Mouse (Mus musculus) large intestine, adult 2 months (tissue): ENCODE measurements around the gene Btg3. TPM values are rescaled to one million over a fixed set of nuclear protein-coding genes. Genes with fewer than 3 reads are reported as not detected.

Experiments
- DNase-seq: peaks from one replicate; pipeline ENCODE4 v3.0.0-alpha.2; 2012; ENCODE audit warnings: low read depth, low spot score
- WGBS: fragments of 180-500 bp; shearing (Covaris S2); methylation state at CpG from one replicate; pipeline ENCODE4 v1.1.7; 2018; 5-methylcytosine and 5-hydroxymethylcytosine counted together
- polyA plus RNA-seq: library from polyadenylated mRNA; depleted of rRNA; stranded (reverse); fragments of >200 nt; gene quantifications from 2 replicates; pipeline ENCODE4 v1.2.3, GENCODE M21; 2012

The Btg3 gene
- polyA plus RNA-seq, 1 experiment: 2.3 TPM

DNA sequence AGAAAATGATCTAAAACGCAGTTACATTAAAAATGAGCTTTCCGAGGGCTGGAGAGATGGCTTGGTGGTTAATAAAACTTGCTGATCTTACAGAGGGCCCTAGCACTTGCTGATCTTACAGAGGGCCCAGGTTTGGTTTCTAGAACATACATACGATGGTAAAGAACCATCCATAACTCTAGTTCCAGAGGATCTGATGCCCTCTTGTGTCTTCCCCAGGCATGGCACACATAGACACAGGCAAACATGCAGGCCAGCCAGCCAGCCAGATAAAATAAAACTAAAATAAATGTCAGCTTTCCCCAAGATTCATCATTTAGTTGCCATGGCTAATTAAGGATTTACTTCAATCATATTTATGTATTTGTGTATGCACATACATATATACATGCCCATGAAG is 19.2 kb downstream of the Btg3 start:
- 87% methylated on average over 3 of the region's 3 CpGs for WGBS
- DNase-seq: no peak

DNA sequence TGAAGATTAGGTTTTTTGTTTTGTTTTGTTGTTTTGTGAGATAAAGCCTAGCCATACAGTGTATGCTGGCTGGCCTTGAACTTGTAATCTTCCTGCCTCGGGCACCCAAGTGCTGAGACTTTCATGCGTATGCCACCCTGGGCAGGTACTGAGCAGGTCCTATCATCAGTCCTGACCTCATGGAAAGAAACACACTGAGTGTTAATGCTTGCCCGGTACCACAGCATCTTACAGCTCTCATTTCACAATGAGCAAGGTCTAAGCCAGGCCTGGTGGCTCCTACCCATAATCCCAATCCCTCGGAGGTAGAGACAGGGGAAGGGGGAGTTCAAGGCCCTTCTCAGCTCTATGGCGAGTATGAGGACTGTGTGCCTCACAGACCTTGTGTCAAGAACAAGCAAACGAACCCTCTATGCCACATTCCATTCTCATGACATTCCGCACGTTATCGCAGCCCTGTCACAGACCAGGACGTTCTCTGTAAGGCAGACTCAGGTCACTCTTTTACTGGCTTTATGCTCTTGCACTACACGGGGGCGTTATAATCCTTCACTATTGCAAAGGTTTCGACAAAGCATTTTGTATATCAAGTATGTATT is 29.6 kb downstream of the Btg3 start:
- DNase-seq: no peak
- 80% methylated on average over 13 of the region's 13 CpGs for WGBS

DNA sequence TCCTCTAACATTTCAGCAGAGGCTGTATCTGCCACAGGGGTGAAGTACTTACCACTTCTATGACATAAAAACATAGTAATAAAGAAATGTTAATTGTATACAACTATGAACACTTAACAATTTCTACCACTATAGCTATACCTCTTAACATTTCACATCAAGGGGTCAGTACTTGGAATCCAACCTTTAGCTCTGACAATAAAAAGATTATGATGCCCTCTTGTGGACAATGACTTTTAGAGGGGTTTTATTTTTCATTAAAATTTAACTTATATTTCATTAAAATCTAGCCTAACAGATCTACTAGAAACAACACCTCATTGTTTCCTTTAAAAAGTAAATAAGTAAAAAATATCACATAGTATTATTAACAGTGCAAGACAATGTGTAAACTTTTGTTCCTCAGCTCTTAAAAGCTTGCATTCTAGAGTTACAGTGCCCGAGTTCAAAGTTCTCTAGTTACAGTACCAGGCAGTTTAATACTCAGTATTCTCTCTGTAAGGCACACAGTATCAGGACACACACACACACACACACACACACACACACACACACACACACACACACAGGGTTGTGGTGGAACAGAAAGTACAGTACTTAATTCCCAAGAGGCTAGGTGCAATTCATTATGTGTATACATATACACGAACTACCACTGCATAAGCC is 30.2 kb downstream of the Btg3 start:
- no peak for DNase-seq
- WGBS: 67% methylated on average over 2 of the region's 2 CpGs

DNA sequence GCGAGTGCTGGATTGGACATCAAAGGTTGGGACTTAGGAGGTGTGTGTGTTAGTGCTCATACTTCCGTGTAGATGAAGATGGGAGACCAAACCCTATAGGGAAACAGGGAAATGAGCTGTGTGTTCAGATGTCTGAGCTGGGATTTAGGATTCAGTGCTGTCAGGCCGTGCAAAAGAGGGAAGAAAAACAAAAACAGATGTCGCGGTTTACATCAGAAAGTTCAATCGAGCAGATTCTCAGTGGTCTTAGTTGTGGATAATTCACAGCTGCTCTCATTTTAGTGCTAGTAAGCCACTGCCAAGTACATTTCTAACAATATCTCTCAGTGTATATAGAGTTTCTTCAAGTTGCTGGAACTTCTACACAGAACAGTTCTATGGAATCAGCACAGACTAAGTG is 33.2 kb downstream of the Btg3 start:
- 58% methylated on average over 6 of the region's 6 CpGs for WGBS
- no peak for DNase-seq

DNA sequence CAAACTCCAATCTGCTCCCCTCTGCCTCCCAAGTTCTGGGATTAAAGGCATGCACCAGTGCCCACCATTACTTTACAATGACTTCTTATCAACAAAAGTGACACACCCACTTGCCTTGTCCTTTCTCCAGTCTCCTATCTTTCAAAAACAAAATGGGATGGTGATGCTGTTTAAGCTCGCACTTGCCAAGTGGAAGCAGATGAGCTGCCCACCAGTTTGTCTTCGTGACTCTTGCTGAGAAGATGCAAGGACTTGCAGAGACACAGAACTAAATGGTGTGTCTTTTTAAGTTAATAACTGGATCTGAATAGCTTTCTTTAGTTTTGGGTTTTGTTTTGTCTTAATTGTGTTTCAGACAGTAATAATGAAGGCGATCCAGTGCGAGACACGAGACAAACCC is 34.2 kb downstream of the Btg3 start:
- WGBS: 93% methylated on average over 5 of the region's 5 CpGs
- DNase-seq: no peak

DNA sequence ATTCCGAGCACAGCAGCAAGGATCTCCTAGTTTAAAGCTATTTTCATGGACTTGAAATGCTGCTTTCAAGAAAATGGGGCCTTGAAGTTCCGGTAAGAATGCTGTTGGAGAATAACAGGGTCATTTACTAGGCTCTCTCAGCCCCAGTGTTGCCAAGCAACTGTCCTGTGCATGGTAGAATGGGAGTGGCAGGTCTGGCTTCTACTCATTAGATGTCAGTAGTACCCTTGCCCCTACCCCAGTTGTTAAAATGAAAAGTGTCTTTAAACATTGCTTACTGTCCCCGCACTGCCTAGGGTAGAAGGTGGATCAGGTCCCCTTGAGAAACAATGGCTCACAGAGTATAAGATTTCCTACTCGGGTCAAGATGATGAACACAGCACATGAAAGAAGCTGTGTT is 35.6 kb downstream of the Btg3 start:
- WGBS: 89% methylated on average over 4 of the region's 4 CpGs
- DNase-seq: no peak

DNA sequence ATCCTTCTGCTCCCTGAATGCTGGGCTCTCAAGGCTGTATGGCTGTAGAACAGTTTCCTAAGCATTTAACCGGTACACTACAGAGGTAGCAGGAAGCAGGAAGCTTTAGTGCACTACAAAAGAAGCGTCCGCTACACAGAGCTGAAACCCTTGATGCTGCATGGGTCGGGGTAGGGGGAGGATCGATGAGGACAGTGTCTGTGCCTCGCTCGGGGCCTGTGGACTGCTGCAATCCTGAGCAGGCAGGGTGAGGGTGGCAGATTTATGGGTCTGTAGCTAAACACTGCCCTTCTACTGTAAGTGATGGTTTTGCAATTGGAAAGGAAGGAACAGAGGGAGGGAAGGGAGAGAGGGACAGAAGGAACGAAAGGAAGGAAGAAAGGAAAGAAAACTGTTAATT is 39.8 kb downstream of the Btg3 start:
- 61% methylated on average over 8 of the region's 8 CpGs for WGBS
- DNase-seq: no peak

DNA sequence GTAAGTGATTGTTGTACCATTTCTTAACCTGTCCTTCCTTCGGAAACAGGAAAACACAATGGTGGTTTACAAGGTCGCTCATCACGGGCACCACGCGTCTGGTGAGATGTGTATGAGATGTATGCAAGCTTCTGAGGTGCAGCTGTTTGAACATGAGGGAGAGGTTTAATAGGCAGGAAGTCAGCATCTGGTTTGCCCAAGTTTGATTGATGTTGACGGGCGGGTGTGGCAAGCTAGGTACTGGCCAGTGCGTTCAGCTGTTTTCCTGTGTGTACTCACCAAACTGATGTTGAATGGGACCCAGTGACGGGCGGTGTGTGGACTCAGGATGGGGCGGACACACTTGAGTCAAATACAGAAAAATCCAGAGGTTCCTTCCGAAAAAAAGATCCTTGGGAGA is 49.0 kb downstream of the Btg3 start:
- WGBS: 24% methylated on average over 12 of the region's 12 CpGs
- peak; percentile 72 for DNase-seq

DNA sequence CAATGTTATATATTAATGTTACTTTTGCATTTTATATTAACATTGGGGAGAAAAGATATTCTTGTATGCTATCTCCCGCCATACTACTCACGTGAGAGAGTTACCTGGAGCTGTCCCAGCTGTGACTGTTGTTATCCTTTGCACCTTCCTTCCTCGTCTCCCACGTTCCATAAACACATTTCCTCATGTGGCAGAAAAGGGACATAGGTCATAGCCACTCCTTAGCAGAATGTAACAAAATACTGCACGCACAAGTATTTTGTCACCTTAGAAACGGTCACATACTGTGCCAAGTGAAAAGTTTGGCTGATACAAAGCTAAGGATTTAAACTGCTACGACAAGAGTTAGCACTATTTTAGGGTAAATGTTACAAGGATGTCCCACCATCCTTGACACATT is 49.4 kb downstream of the Btg3 start:
- 34% methylated on average over 7 of the region's 7 CpGs for WGBS
- peak; percentile 57 for DNase-seq

DNA sequence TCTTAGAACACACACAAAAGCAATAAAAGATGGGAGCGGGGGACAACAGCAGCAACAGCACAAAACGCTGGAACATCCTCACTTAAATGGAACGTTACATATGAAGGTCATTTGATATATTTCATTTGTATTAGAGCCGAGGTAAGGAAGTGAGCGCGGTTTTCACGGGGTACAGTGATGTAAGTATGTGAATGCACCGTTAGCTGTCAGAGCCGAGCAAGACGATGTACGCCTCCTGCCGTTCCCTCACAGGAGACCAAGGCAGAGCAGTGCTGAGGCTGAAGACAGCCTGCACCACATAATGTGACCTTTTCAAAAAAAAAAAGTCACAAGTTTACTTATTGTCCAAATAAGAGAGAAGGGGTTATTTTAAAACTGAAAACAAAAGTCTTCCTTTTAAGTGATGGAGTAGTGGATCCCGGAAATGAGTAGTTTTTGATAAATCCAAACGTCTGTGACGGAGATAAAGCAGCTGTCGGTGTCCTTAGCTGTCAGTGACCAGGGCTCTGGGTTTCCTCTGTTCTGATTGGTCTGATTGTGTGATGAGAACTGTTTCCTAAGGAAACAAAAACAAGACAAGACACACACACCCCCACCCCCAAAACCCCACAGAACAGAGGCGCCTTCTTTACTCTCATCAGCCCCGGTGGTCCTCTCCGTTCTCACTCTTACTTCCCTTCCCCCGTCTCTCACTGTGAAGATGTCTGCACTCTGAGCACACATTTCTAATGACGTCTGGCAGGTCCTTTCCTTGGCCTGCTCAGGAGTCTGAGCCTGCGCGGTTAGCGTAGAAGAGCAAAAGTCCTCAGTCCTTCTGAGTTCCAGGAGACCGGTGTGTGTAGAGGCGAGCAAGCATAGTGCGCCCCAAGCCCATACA is 50.8 kb downstream of the Btg3 start:
- no peak for DNase-seq
- 76% methylated on average over 27 of the region's 27 CpGs for WGBS

DNA sequence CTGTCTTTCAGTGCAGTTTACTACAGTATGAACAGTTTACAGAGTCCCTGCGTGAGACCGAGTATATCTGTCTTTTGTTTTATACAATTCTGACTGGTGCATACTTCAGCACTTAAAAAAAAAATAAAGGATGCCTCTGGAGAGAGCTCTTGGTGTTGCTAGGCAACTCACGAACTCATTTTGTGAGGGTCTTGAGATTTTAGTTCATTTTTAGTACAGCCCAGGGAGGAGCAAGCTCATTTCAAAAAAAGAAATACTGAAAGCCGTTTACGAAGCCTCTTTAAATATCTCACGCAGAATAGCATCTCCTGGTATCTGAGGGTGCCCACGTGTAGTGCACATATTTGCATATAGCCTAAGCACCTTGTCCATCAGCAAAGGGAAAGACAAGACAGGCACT is 54.9 kb downstream of the Btg3 start:
- no peak for DNase-seq
- WGBS: 73% methylated on average over 7 of the region's 7 CpGs

DNA sequence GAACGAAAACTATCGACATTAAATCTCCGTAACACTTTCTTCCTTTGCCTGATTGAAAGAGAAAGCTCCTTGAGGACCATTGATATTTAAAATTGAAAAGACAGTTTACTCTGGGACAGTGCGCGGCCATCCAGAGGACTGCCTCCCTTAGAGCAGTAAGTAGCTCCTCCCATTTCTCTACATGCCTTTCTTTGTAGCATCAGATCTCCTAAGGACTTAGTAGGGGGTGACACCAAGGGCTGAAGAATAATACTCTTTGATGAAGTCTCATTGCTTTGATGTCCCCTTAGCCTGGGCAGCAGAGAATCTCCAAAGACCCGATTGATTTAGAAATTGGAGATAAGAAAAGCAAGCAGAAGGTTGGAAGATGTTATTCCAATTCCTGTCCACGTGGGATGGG is 55.4 kb downstream of the Btg3 start:
- WGBS: 42% methylated on average over 7 of the region's 7 CpGs
- DNase-seq: no peak

DNA sequence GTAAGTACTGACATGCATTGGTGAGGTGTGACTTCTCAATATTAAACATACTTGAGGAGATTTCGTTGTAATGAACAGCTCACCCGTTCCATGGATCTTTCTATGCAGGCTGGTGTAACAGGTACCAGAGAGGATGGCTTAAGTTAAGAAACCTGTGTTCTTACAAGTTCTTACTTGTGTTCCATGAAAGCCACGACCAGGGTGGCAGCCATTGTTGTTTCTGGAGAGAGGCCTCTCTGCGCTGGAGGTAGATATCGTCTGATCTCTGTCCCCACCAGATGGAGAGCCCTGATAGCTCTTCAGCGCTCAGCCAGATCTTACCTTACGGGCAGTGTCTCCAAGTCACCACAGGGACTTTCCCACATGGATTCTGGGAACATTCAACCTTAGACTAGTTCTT is 57.3 kb downstream of the Btg3 start:
- WGBS: 86% methylated on average over 7 of the region's 7 CpGs
- no peak for DNase-seq

DNA sequence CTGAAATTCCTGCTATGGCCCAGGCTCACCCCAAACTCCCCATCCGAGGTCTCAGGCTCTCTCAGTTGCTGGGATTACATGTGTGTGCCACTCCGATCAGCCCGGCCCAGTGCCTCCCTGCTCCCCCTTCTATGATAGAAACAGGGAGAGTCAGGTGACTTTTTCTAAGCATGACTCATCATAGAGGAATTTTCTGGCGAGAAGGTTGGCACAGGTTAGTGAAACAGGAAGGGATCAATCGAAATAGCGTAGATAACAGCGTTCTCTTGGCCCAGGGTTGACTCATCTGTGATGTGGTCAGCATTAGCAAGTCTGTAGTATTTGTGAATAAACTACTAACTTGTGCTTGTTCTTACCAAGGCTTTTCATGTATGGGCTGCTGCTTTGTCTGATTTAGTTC is 59.0 kb downstream of the Btg3 start:
- WGBS: 18% methylated on average over 7 of the region's 7 CpGs
- peak; percentile 63 for DNase-seq

DNA sequence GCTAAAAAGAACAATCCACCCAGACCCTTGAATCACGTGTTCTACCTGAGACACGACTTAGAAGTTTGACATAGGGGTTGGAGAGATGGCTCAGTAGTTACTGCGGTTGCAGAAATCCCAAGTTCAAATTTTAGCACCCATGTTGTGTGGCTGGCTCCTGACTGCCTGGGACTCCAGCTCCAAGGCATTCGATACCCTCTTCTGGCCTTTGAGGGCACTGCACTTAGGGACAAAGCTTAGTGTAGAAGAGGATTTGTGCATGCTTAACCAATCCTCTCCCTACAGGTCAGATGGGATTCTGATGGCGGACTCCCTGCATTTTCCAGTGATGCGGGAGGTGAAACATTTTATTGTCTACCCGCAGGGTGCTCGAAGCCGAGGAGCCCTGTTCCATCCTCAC is 60.1 kb downstream of the Btg3 start:
- 86% methylated on average over 9 of the region's 9 CpGs for WGBS
- no peak for DNase-seq

DNA sequence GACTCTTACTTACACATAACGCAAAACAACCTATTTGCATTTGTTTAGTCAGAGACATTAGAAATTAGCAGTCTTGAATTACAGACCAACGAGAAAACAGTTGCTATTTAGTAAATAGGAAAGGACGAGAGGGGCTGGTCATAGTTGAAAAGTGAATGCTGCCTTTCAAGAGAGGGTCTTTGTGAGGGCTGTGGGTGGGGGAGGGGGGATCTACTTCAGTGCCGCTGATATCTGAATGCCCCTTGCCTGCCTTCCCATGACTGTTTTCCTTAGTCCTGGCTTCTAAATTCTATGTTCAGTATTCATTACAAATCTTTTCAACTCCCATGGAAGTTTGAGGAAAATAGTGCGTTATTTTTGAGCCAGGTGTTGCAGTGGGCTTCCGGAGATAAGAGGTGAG is 63.0 kb downstream of the Btg3 start:
- no peak for DNase-seq
- WGBS: 89% methylated on average over 6 of the region's 6 CpGs

DNA sequence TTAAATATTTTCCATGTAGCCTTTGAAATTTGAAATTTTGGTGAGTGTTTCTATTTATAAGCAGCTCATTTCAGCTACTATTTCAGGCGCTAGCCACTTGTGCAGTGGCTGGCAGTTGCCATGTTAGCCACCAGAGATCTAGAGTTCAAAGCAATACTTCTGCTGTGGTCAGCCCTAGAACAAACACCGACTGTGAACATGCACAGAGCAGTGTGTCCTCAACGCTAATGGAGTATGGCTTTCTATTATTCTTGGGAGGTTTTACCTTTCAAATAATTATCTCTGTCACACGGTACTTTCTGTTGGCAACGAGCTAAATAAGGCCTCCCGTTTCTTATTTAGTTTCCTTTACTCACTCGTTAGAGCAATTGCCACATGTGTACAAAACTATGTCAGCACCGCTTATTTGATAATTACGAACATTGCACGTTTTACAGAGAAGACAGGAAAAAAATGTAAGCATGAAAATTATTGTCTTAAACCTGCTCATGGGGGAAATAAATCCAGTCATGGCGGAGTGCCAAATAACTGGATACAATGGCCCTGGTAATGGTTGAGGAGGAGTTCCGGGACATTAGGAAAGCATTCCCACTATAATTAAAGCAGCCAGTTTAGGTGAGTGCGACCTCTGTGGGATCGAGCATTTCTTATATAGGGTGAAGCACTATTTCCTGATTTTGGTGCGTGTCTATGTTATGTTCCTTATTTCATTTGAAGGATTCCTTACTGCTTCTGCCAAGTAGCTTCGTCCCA is 63.7 kb downstream of the Btg3 start:
- no peak for DNase-seq
- WGBS: 37% methylated on average over 16 of the region's 16 CpGs

DNA sequence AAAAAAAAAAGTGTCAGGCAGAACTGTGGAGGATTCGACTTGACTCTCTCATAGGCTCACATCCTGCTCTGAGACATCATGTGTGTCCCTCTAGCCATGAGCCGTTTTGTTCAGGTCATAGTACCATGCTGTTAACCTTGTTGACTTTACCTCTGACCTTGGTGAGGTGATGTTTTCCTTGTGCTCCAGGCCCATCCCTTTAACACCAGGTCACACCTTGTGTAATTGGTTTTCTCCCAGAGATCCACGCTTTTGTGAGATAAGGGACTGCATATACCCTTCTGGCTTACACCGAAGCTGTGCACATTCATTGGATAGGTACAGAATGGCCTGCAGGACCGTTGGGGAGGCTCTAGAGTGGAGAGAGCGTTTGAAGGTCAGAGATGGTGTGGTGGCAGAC is 67.7 kb downstream of the Btg3 start:
- 41% methylated on average over 6 of the region's 6 CpGs for WGBS
- peak; percentile 67 for DNase-seq

DNA sequence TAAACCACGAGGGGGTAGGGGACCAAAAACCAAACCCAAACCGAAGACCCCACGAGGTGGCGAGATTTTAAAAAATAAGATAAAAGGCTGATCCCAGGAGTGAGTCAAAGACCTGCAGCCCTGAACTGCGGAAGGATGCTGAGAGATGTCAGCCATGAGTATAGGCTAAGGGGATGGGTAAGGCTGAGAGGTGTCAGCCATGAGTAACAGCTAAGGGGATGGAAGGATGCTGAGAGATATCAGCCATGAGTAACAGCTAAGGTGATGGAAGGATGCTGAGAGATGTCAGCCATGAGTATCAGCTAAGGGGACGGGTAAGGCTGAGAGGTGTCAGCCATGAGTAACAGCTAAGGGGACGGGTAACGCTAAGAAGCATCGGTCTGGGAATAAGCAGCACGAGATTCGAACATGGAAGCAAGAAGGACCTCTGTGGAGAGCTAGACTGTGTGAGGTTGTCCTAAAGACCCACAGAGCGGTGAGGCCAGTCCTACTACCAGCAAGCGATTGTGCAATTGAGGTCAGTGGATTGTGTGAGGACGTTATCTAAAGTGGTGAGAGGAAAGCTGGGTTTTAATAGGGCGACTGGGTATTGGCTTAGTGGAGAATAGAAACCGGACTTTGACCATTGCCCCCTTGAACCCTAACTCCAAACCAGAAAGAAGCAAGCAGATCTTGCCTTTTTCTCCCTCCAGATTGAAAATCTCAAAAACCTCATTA is 69.4 kb downstream of the Btg3 start:
- DNase-seq: no peak
- WGBS: 89% methylated on average over 16 of the region's 16 CpGs

DNA sequence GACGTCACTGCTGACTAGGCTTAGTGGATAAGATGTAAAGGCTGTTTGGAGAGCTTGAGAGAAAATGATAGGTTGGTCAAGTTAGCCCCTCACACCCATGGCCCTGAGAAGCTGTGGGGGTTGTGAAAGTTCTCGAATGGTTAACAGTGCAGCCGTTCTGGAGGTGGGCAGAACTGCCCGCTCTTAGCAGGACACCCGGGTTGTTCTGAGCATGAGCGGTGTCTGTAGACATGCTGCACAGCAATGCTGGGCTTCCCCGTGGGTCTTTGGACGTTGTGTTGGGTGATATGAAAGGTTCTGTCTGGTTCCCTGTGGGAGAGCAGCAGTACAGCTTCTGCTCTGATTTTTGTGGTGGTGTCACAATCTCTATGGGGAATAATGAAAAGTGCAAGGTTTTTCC is 70.4 kb downstream of the Btg3 start:
- no peak for DNase-seq
- WGBS: 85% methylated on average over 8 of the region's 8 CpGs
